Mouse (Mus musculus) E14TG2a.4 (cell line): ENCODE measurements around the gene Mat2b.
A peak's percentile ranks its signal among the peaks of the same experiment; 100 is the strongest.

Experiments
- CTCF ChIP-seq: conservative IDR thresholded peaks from 2 replicates; pipeline ENCODE4 v1.5.1; 2014; ENCODE audit warnings: low read length
- NANOG ChIP-seq: IDR thresholded peaks from 2 replicates; pipeline ENCODE4 v1.6.1; 2014; ENCODE audit warnings: borderline replicate concordance, low read length, mixed read lengths
- POU5F1 ChIP-seq: IDR thresholded peaks from 2 replicates; pipeline ENCODE4 v1.6.1; 2014; ENCODE audit warnings: low read length, borderline replicate concordance

DNA sequence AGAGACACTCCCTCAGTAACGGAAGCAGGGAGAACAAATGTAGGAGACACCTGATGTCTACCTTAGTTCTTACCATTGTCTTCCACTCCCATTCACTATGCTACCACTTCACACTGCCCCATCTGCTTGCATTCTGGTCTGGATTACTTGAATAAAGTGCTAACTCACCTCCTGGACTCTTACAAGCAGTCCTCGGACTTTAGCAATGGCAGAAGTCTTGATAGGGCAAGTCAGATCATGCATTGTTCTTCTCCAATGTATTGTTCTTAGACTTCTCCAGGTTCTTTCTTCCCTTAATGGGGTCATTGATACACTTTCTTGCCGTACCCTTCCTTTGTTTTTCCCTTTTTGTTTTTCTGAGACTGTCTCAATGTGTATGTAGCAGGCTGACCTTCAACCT, 42.4 kb upstream of the Mat2b start:
- no peak for TF ChIP-seq CTCF
- TF ChIP-seq NANOG = peak; percentile 94
- no peak for TF ChIP-seq POU5F1
